Mouse (Mus musculus) effector memory CD4-positive, alpha-beta T cell, adult 7 months (primary cell): ENCODE results near the gene Mark3. TPM values are rescaled to one million over a fixed set of nuclear protein-coding genes. Genes with fewer than 3 reads are reported as not detected.

Experiments
- polyA plus RNA-seq: library from polyadenylated mRNA; unstranded; fragments of 100-300 nt; shearing (Covaris generic); gene quantifications from one replicate; pipeline ENCODE4 v1.2.1, GENCODE M21; 2017

Mark3 gene
- polyA plus RNA-seq = 77.7 TPM

GRCm38 (mm10) chr12:111574074-111574886, at the start of gene Mark3:
Gene Mark3 (plus strand): TSS chr12:111574523.

GRCm38 (mm10) chr12:111537796-111538291, 36.5 kb upstream of the Mark3 start, which contains the start of gene Eif5:
Gene Eif5 (plus strand): TSS chr12:111538016.

GRCm38 (mm10) chr12:111672176-111672575, 97.9 kb downstream of the Mark3 start, which contains the start of gene Ckb:
Gene Ckb (minus strand): TSS chr12:111672338.

GRCm38 (mm10) chr12:111677882-111678669, 103.8 kb downstream of the Mark3 start, which contains the start of gene Trmt61a:
Gene Trmt61a (plus strand): TSS chr12:111678105.

Other genes with a start within 250 kb of the Mark3 start
- 1.0 TPM for gene Cdc42bpb, start 196.8 kb upstream of the Mark3 start, polyA plus RNA-seq
- not detected for gene Lbhd2, start 167.7 kb upstream of the Mark3 start, polyA plus RNA-seq
- 0.63 TPM for gene Exoc3l4, start 157.5 kb upstream of the Mark3 start, polyA plus RNA-seq
- 0.10 TPM for gene Tnfaip2, start 132.1 kb upstream of the Mark3 start, polyA plus RNA-seq
- gene Gm266, start 88.7 kb upstream of the Mark3 start, polyA plus RNA-seq = not detected
- gene Eif5, start 36.5 kb upstream of the Mark3 start, polyA plus RNA-seq = 1,140 TPM
- gene Ckb, start 97.8 kb downstream of the Mark3 start, polyA plus RNA-seq = 52.4 TPM
- 13.6 TPM for gene Trmt61a, start 103.6 kb downstream of the Mark3 start, polyA plus RNA-seq
- 51.1 TPM for gene Bag5, start 138.7 kb downstream of the Mark3 start, polyA plus RNA-seq
- gene Apopt1, start 138.7 kb downstream of the Mark3 start, polyA plus RNA-seq = 39.0 TPM
- gene Klc1, start 184.3 kb downstream of the Mark3 start, polyA plus RNA-seq = 34.1 TPM
- gene Xrcc3, start 239.3 kb downstream of the Mark3 start, polyA plus RNA-seq = 1.7 TPM
- gene Zfyve21, start 239.6 kb downstream of the Mark3 start, polyA plus RNA-seq = 3.3 TPM